Mouse (Mus musculus): ENCODE data around the gene Dhrs13. TPM values are rescaled to one million over a fixed set of nuclear protein-coding genes. Genes with fewer than 3 reads are reported as not detected.

Gene Dhrs13
- polyA plus RNA-seq (2014; fragmentation: Nextera tagmentation; extraction: Ambion mirVana), result 58.8 and 59.8 TPM in 2 replicates

GRCm38 (mm10) chr11:78031947-78032808, at the start of gene Dhrs13:
TSS of gene Dhrs13 (plus strand) at chr11:78032280.
- Histone ChIP-seq H3K27me3 (ENCODE audit: control insufficient read depth, insufficient read depth, low read length) (no peaks in the 10 kb centered on the region), H3K9ac (peak within 1 kb of the TSS; percentile 86), H3K4me3 (replicated peaks; ENCODE audit: low read length) (peak within 1 kb of the TSS; percentile 67), H3K4me1 (replicated peaks; ENCODE audit: control insufficient read depth, insufficient read depth, low read length) (peaks cover 12% of the 10 kb centered on the region), H3K36me3 (replicated peaks; ENCODE audit: control insufficient read depth, insufficient read depth) (peaks cover 59% of the 10 kb centered on the region), H3K27ac (peak within 1 kb of the TSS; percentile 93), H3K9me3 (ENCODE audit: control insufficient read depth, low read length) (no peaks in the 10 kb centered on the region), H3K4me2 (replicated peaks) (peak within 1 kb of the TSS; percentile 62)
- DNase-seq (ENCODE audit: low spot score) (peak; percentile 94), ATAC-seq (ENCODE audit: low FRiP score) (peak; percentile 92)
- under 1% methylated on average over 93 of the region's 96 CpGs for WGBS

- Histone ChIP-seq H3K4me2 (replicated peaks) (peak within 1 kb of the TSS; percentile 95), H3K4me1 (replicated peaks; ENCODE audit: control insufficient read depth, insufficient read depth, low read length) (peaks cover 13% of the 10 kb centered on the region), H3K9me3 (ENCODE audit: control insufficient read depth, low read length) (no peaks in the 10 kb centered on the region), H3K27ac (peak within 1 kb of the TSS; percentile 97), H3K36me3 (replicated peaks; ENCODE audit: control insufficient read depth, insufficient read depth) (peaks cover 29% of the 10 kb centered on the region), H3K27me3 (ENCODE audit: control insufficient read depth, insufficient read depth, low read length) (peaks cover 2% of the 10 kb centered on the region; the same call in 1 of the 2 replicates), H3K9ac (peak within 1 kb of the TSS; percentile 95), H3K4me3 (replicated peaks; ENCODE audit: low read length) (peak within 1 kb of the TSS; percentile 98)
- peak; percentile 99 for DNase-seq (ENCODE audit: low spot score)
- under 1% methylated on average over 55 of the region's 62 CpGs for WGBS
- ATAC-seq (ENCODE audit: low FRiP score), result peak; percentile 90
Measured at GRCm38 (mm10) chr11:77982441-77982905, 49.6 kb upstream of the Dhrs13 start, which contains the start of gene Phf12. TSS of gene Phf12 (plus strand) at chr11:77982754.

- Histone ChIP-seq H3K4me1 (replicated peaks; ENCODE audit: control insufficient read depth, insufficient read depth, low read length) (peaks cover 13% of the 10 kb centered on the region), H3K36me3 (replicated peaks; ENCODE audit: control insufficient read depth, insufficient read depth) (peaks cover 23% of the 10 kb centered on the region), H3K4me2 (replicated peaks) (peak overlapping the region; percentile 95), H3K9me3 (ENCODE audit: control insufficient read depth, low read length) (no peaks in the 10 kb centered on the region), H3K27ac (peak overlapping the region; percentile 96), H3K27me3 (ENCODE audit: control insufficient read depth, insufficient read depth, low read length) (no peaks in the 10 kb centered on the region), H3K9ac (peak overlapping the region; percentile 95), H3K4me3 (replicated peaks; ENCODE audit: low read length) (peak overlapping the region; percentile 98)
- no peak for DNase-seq (ENCODE audit: low spot score)
- WGBS, result under 1% methylated on average over 26 of the region's 32 CpGs
- no peak for ATAC-seq (ENCODE audit: low FRiP score)
Measured at GRCm38 (mm10) chr11:77983191-77983936, 48.7 kb upstream of the Dhrs13 start.

GRCm38 (mm10) chr11:77983937-77984835, 47.9 kb upstream of the Dhrs13 start:
- peaks cover 13% of the 10 kb centered on the region for H3K4me1 ChIP-seq (replicated peaks; ENCODE audit: control insufficient read depth, insufficient read depth, low read length)
- peak overlapping the region; percentile 95 for H3K9ac ChIP-seq
- peak overlapping the region; percentile 96 for H3K27ac ChIP-seq
- H3K9me3 ChIP-seq (ENCODE audit: control insufficient read depth, low read length), result no peaks in the 10 kb centered on the region
- H3K36me3 ChIP-seq (replicated peaks; ENCODE audit: control insufficient read depth, insufficient read depth), result peaks cover 24% of the 10 kb centered on the region
- WGBS, result under 1% methylated on average over 59 of the region's 63 CpGs
- peak overlapping the region; percentile 98 for H3K4me3 ChIP-seq (replicated peaks; ENCODE audit: low read length)
- ATAC-seq (ENCODE audit: low FRiP score) (no peak), DNase-seq (ENCODE audit: low spot score) (peak; percentile 65)
- no peaks in the 10 kb centered on the region for H3K27me3 ChIP-seq (ENCODE audit: control insufficient read depth, insufficient read depth, low read length)
- H3K4me2 ChIP-seq (replicated peaks), result peak overlapping the region; percentile 95

GRCm38 (mm10) chr11:77984836-77985231, 47.2 kb upstream of the Dhrs13 start:
- peak overlapping the region; percentile 95 for H3K9ac ChIP-seq
- H3K4me3 ChIP-seq (replicated peaks; ENCODE audit: low read length), result peak overlapping the region; percentile 98
- H3K36me3 ChIP-seq (replicated peaks; ENCODE audit: control insufficient read depth, insufficient read depth), result peaks cover 28% of the 10 kb centered on the region
- H3K27me3 ChIP-seq (ENCODE audit: control insufficient read depth, insufficient read depth, low read length), result no peaks in the 10 kb centered on the region
- DNase-seq (ENCODE audit: low spot score) (peak; percentile 54), ATAC-seq (ENCODE audit: low FRiP score) (no peak)
- peaks cover 13% of the 10 kb centered on the region for H3K4me1 ChIP-seq (replicated peaks; ENCODE audit: control insufficient read depth, insufficient read depth, low read length)
- H3K4me2 ChIP-seq (replicated peaks), result peak overlapping the region; percentile 95
- no peaks in the 10 kb centered on the region for H3K9me3 ChIP-seq (ENCODE audit: control insufficient read depth, low read length)
- H3K27ac ChIP-seq, result peak overlapping the region; percentile 96
- 0% methylated on average over 13 of the region's 13 CpGs for WGBS

- 75% methylated on average over 3 of the region's 3 CpGs for WGBS
- ATAC-seq (ENCODE audit: low FRiP score) (no peak), DNase-seq (ENCODE audit: low spot score) (no peak)
- peaks cover 13% of the 10 kb centered on the region for H3K4me1 ChIP-seq (replicated peaks; ENCODE audit: control insufficient read depth, insufficient read depth, low read length)
- peak overlapping the region; percentile 95 for H3K9ac ChIP-seq
- peak overlapping the region; percentile 96 for H3K27ac ChIP-seq
- no peaks in the 10 kb centered on the region for H3K27me3 ChIP-seq (ENCODE audit: control insufficient read depth, insufficient read depth, low read length)
- H3K36me3 ChIP-seq (replicated peaks; ENCODE audit: control insufficient read depth, insufficient read depth), result peaks cover 33% of the 10 kb centered on the region
- peak overlapping the region; percentile 98 for H3K4me3 ChIP-seq (replicated peaks; ENCODE audit: low read length)
- peak overlapping the region; percentile 95 for H3K4me2 ChIP-seq (replicated peaks)
- H3K9me3 ChIP-seq (ENCODE audit: control insufficient read depth, low read length), result no peaks in the 10 kb centered on the region
Measured at GRCm38 (mm10) chr11:77985541-77986065, 46.5 kb upstream of the Dhrs13 start.

GRCm38 (mm10) chr11:77989071-77989690, 42.9 kb upstream of the Dhrs13 start:
- no peak overlapping the region for H3K4me3 ChIP-seq (replicated peaks; ENCODE audit: low read length)
- WGBS, result 92% methylated on average over 13 of the region's 13 CpGs
- ATAC-seq (ENCODE audit: low FRiP score) (no peak), DNase-seq (ENCODE audit: low spot score) (no peak)
- H3K27me3 ChIP-seq (ENCODE audit: control insufficient read depth, insufficient read depth, low read length), result no peaks in the 10 kb centered on the region
- no peak overlapping the region for H3K4me2 ChIP-seq (replicated peaks)
- H3K9ac ChIP-seq, result no peak overlapping the region
- peaks cover 33% of the 10 kb centered on the region for H3K36me3 ChIP-seq (replicated peaks; ENCODE audit: control insufficient read depth, insufficient read depth)
- no peak overlapping the region for H3K27ac ChIP-seq
- H3K9me3 ChIP-seq (ENCODE audit: control insufficient read depth, low read length), result no peaks in the 10 kb centered on the region
- H3K4me1 ChIP-seq (replicated peaks; ENCODE audit: control insufficient read depth, insufficient read depth, low read length), result peaks cover 10% of the 10 kb centered on the region

- Histone ChIP-seq H3K4me2 (replicated peaks) (no peak overlapping the region), H3K9ac (no peak overlapping the region), H3K27ac (no peak overlapping the region), H3K4me1 (replicated peaks; ENCODE audit: control insufficient read depth, insufficient read depth, low read length) (no peaks in the 10 kb centered on the region), H3K27me3 (ENCODE audit: control insufficient read depth, insufficient read depth, low read length) (no peaks in the 10 kb centered on the region), H3K4me3 (replicated peaks; ENCODE audit: low read length) (no peak overlapping the region), H3K9me3 (ENCODE audit: control insufficient read depth, low read length) (no peaks in the 10 kb centered on the region), H3K36me3 (replicated peaks; ENCODE audit: control insufficient read depth, insufficient read depth) (no peaks in the 10 kb centered on the region; the same call in none of the 2 replicates)
- WGBS, result 83% methylated on average over 1 of the region's 1 CpGs
- ATAC-seq (ENCODE audit: low FRiP score) (no peak), DNase-seq (ENCODE audit: low spot score) (no peak)
Measured at GRCm38 (mm10) chr11:77995556-77995955, 36.5 kb upstream of the Dhrs13 start.
